Mouse (Mus musculus): ENCODE data around the gene Rab11fip3.
"Not testable (repeated sequence)": the region's sequence is repeated elsewhere in the genome, so short reads cannot be mapped to it uniquely, and the experiment has no call there.

The Rab11fip3 gene

GRCm38 (mm10) chr17:26040711-26041110, 28.6 kb downstream of the Rab11fip3 start:
- in situ Hi-C loops (cut with MboI, MseI): not testable (repeated sequence)

DNA sequence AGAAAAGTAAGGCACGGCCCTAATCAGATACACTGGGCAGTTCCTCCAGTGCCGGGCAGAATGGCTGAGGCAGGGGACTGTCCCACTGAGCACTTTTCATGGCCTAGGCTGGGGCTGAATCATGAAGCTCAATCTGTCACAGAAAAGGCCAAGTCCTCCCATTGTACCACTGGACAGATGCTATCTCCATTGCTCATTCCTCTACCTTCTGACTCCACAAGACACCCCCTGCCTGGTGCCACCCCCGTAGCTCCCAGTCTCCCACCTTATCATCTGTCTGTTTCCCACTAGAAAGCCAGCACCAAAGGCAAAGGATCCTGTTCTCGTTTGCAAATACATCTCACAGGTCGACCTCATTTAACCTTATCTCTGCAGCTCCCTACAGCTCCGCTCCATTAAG, 37.3 kb downstream of the Rab11fip3 start:
- in situ Hi-C loops (cut with MboI, MseI): no loop called here

GRCm38 (mm10) chr17:26031583-26031982, 37.8 kb downstream of the Rab11fip3 start:
- in situ Hi-C loops (cut with MboI, MseI): no loop called here

DNA sequence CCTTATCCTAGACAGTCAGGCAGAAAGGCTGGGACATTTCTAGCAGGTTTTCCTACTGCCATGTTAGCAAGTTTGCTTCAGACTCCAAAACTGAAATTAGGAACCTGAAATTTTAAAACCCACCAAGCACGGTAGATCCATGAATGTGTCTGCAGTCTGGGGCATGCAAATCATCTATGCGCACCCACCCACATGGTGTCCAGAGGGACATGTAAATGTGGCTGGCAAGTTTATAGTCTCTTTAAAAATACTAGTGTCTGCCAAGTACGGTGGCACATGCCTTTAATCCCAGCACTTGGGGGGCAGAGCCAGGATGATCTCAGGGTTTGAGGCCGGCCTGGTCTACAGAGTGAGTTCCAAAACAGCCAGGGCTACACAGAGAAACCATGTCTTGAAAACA, 41.1 kb downstream of the Rab11fip3 start:
- in situ Hi-C loops (cut with MboI, MseI): no loop called here

DNA sequence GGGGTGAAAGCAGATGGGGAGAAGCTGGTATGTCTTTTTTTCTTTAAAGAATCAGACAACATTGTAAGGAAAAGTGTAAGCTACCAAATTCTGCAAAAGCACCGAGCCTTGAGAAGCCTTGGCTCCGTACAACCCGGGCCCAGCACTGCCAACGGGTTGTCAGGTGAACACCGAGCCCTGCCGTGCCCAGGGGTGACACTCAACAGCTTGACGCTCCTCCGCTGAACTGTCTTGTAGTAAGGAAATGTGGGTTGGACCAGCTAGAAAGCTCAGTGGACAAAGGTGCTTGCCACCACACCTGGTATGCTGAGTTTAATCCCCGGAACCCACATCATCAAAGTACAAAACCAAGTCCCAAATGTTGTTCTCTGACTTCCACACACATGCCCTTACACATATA, 44.7 kb downstream of the Rab11fip3 start:
- in situ Hi-C loops (cut with MboI, MseI): no loop called here

DNA sequence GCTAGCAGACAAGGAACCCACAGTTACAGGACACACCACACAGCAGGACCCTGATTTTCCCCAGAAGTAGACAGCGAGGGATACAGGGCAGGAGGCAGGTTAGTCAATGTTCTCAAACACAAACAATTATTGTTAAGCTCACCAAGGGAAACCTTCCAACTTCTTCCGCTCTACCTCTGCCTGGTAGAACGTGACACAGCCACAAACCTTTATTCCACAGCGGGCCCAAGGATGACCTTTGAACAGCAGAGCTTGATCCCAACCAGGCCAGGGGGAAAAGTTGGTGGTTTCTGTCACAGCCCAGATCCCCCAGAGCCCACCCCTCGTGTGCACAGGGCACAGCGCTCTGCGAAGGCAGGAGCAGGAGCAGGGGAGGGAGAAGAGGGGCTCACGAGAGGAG, 45.4 kb downstream of the Rab11fip3 start:
- in situ Hi-C loops (cut with MboI, MseI): no loop called here

- in situ Hi-C loops (cut with MboI, MseI): no loop called here
Observed at GRCm38 (mm10) chr17:26023181-26023580, 46.2 kb downstream of the Rab11fip3 start.

DNA sequence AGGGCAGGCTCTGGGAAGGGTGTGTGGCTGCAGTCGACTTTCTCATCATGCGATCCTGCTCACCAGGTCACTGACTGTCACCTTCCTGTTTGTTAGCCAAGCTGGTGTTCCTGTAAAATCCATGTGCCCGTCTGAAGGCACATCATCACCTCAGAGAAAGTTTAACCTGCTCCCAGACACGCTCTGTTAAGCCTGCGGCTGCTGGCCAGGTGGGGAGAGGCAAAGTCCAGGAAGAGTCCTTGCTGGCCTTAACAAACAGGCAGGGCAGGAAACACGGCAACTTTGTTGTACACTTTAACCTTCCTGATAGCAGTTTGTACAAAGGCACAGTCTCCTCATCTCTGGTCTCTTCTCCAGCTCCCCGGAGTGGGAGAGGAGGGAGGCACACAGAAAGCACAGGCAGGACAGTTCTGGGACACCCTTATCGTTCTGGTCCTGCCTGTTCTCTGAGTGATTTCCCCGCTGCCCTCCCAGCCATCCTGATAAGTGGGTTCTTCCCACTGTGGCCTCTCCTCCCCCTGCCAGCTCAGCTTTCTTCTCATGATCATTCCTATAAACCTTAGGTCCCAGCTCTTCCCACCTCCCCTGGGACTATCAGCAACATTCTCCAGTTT, 47.5 kb downstream of the Rab11fip3 start:
- in situ Hi-C loops (cut with MboI, MseI): no loop called here

GRCm38 (mm10) chr17:26020848-26021347, 48.5 kb downstream of the Rab11fip3 start:
- in situ Hi-C loops (cut with MboI, MseI): no loop called here

DNA sequence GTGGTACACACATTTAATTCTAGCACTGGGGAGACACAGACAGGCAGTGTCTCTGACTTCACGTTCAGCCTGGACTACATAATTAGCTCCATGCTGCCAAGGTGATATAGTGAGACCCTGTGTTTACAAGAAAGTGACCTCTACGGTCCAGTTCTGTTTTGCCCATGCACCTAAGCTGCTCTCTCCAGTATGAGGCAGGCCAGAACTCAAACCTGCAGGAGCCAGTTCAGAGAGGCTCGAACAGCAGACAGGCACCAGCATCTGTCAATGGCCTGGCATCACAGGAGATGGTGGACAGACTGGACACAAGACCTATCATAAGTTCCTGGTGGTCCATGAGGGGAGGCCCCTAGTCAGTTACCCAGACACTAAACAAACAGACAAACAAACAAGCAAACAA, 51.0 kb downstream of the Rab11fip3 start:
- in situ Hi-C loops (cut with MboI, MseI): loop anchor here in 1 of 2 experiments (10.0 kb wide), 1 partner anchor 124 kb away; no protein-coding TSS in a partner anchor

DNA sequence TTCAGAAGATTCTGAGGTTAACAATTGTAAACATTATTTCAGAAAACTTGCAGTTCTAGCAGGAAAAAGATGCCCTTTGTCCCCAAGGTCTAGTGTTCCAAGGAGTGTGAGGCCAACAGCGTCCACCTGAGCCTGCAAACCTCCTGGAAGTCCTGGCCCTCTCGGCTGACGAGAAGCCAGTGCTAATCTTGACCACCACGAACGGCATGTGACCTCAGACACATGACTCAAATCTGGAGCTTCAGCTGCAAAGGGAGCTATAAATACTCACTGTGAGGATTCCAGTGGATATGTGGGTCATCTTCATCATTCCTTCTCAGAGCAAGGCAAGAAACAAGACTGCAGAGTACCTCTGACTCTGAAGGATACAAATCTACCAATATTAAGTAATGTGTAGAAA, 51.4 kb downstream of the Rab11fip3 start:
- in situ Hi-C loops (cut with MboI, MseI): loop anchor here in 1 of 2 experiments (10.0 kb wide), 1 partner anchor 123 kb away; no protein-coding TSS in a partner anchor

DNA sequence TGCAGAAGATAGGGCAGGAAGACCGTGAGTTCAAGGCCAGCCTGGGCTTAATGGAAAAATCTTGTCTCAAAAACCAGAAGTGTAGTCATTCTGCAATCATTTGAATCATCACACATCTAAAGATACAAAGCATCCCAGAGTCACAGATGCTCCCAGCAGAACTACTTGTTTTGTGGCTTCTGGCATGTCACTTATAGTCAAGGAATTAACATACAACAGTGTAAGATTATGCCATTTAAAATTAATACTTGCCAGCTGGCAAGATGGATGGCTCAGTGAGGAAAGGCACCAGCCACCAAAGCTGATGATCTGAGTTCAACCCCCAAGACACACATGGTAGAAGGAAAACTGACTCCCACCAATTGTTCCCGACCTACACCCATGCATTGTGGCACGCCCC, 52.3 kb downstream of the Rab11fip3 start:
- in situ Hi-C loops (cut with MboI, MseI): loop anchor here in 1 of 2 experiments (10.0 kb wide), 1 partner anchor 122 kb away; no protein-coding TSS in a partner anchor

- in situ Hi-C loops (cut with MboI, MseI): loop anchor here (5.0 to 10.0 kb wide), 2 partner anchors 116 to 119 kb away; no protein-coding TSS in a partner anchor
Observed at GRCm38 (mm10) chr17:26013711-26014110, 55.6 kb downstream of the Rab11fip3 start.

DNA sequence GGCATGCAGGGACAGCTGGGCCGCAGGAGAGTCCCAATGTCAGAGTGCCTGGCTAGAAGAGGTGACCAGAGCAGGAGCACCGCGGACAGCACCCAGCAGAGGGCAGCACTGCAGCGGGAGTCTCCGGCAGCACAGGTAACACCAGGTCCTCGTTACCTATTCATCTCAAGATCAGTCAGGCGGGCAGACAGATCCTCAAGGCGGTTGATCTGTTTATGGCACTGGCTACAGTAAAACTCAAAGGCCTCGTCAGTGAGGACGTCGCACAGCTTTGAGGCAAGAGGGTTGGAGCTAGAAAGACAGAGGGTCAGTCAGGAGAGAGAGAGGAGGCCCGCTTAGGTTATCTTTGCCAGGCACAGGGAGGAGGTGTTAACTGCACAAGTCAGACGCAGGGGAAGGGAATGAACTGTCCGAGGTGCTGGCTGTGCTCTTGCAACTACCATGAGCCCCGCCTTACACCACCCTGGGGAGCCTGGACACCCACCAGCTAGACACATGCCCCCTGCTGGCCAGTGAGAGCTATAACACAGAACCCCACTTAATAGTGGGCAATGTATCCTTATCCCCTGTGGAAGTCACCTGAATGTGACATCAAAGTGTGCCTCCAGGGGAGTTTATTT, 57.4 kb downstream of the Rab11fip3 start:
- in situ Hi-C loops (cut with MboI, MseI): loop anchor here (5.0 to 10.0 kb wide), 2 partner anchors 115 to 117 kb away; no protein-coding TSS in a partner anchor

DNA sequence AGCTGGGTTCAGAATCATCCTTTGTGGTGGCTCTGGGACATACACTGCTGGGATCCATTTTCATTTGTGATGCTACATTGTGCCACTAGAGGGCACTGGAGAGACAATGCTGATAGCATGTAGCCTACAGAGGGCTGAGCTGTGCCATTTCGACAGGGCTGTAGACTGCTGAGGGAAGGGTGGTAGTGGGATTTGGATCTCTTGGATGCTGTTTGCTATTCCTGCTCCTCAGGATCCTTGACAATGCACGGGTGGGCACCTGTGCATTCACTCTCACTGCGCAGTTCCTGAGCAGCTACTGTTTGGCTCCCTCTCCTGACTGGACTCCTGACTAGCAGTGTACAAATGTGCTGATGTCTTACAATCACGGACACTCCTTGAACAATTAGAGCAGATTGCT, 59.8 kb downstream of the Rab11fip3 start:
- in situ Hi-C loops (cut with MboI, MseI): no loop called here

DNA sequence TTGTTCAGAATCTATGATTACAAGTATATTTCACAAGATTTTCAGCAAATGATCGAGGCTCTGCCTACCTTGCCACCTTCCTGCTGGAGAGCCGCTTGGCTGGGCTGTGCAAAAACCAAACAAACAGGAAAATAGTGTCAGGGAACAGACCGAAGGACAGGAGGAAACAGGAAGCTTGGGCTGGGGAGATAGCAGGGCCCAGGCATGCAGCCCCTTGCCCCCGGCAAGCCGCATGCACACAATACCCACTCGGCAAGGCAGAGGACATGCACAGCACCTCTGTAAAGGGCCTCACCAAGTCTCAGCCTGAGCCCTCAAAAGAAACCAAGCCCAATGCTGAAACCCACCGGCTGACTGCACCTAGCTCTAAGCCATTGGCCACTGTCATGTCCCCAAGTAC, 60.6 kb downstream of the Rab11fip3 start:
- in situ Hi-C loops (cut with MboI, MseI): no loop called here

- in situ Hi-C loops (cut with MboI, MseI): no loop called here
Observed at GRCm38 (mm10) chr17:26008331-26008730, 61.0 kb downstream of the Rab11fip3 start.

DNA sequence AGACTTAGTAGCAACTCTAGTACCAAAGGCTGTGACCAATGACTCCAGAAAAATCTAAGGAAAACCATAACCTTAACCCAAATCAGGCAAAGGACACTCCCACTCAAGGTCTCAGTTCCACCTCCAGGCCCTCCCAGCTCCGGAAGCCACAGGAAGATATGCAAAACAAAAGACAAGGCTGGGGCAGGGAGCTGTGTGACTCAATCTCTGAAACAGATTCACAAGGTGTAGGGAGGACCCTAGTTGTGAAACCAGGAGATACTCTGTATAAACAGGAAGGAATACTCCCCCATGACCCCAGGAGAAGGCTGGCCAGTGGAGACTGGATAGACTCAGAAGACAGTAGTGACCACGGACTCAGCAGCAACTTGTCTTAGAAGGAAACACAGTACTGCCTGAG, 61.7 kb downstream of the Rab11fip3 start:
- in situ Hi-C loops (cut with MboI, MseI): no loop called here

GRCm38 (mm10) chr17:26005731-26006450, 63.5 kb downstream of the Rab11fip3 start:
- in situ Hi-C loops (cut with MboI, MseI): no loop called here

DNA sequence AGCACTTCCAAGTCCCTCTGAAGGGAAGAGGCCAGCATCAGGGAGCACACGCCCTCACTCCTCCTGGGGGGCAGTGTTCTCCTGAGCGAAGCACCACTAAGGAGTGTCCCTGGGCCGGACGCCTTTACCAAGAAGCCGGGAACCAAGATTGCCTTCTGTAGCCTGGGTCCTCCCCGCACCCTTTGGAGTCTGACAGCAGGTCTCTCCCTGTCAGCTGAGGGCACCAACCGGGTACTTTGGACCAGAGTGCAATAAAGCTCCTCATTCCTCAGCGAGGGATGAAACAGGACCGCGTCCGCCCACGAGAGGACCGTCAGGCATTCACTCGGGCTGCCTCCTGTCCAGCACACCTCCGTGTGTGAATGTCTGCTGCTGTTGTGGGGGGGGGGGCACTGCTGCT, 64.6 kb downstream of the Rab11fip3 start:
- in situ Hi-C loops (cut with MboI, MseI): no loop called here

DNA sequence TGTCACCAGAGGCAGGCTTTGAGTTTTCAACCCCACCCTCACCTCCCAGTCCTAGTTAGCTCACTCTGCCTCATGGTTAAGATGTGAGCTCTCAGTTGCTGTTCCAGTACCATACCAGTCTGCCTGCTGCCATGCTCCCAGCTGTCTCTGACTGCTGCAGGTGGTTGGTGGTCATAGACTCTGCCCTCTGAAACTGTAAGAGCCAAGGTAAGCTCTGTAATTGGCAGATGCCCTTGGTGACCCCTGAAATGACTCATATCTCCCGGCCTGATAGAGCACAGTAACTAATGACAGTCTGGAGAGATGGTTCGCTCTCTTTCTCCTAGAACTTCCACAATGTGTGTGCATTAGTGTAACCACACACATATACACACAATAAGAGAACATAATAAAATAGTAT, 65.5 kb downstream of the Rab11fip3 start:
- in situ Hi-C loops (cut with MboI, MseI): no loop called here

- in situ Hi-C loops (cut with MboI, MseI): loop anchor here in 1 of 2 experiments (10.0 kb wide), 1 partner anchor 494 kb away; no protein-coding TSS in a partner anchor
Observed at GRCm38 (mm10) chr17:25998425-25998824, 70.9 kb downstream of the Rab11fip3 start.

Measured in T-helper 17 cell (primary cell).